Mouse (Mus musculus): ENCODE measurements around the gene Crim1. TPM values are rescaled to one million over a fixed set of nuclear protein-coding genes. Genes with fewer than 3 reads are reported as not detected.

Crim1 gene
- polyA plus RNA-seq, 1 experiment: 19.2 TPM

DNA sequence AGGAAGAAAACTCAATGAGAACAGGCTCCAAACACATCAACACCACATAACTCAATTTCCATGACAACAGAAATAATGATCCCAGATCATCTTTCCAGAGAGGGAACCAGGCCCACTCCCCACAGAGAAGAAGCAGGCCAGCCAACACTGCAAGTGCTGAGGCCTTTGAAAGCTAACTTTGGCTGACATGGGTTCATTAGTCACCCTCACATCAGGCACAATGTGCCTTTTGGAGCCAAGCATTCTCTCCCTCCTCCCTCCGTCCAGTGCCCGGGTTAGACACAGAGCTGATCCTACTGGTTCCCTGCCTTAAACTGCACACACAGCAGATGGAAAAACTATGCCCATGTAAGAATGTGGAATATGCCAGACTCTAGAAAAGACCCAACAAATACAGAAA is 209.9 kb downstream of the Crim1 start:
- Histone ChIP-seq H3K4me3 (ENCODE audit: control insufficient read depth, insufficient read depth, low read length) (no peak overlapping the region), H3K36me3 (ENCODE audit: control insufficient read depth, insufficient read depth, low read length) (peaks cover 12% of the 10 kb centered on the region), H3K27me3 (ENCODE audit: control insufficient read depth, insufficient read depth, low read length) (no peaks in the 10 kb centered on the region), H3K4me1 (replicated peaks; ENCODE audit: control insufficient read depth, insufficient read depth, low read length) (no peaks in the 10 kb centered on the region; the same call in 1 of the 2 replicates), H3K27ac (ENCODE audit: control insufficient read depth, insufficient read depth, low read length) (no peak overlapping the region)
- WGBS: 95% methylated on average over 2 of the region's 2 CpGs
- no peak for DNase-seq
- TF ChIP-seq CTCF (IDR thresholded peaks at IDR 0.05; ENCODE audit: borderline replicate concordance, control insufficient read depth, extremely low read depth, insufficient read depth, low read length, poor library complexity) (no peak), POLR2A (IDR thresholded peaks at IDR 0.05; ENCODE audit: control insufficient read depth, extremely low read depth, insufficient read depth, low read length, poor library complexity) (no peak)

GRCm38 (mm10) chr17:78415255-78415654 is 215.2 kb downstream of the Crim1 start:
- Histone ChIP-seq H3K4me3 (ENCODE audit: control insufficient read depth, insufficient read depth, low read length) (no peak overlapping the region), H3K4me1 (replicated peaks; ENCODE audit: control insufficient read depth, insufficient read depth, low read length) (peaks cover 2% of the 10 kb centered on the region; the same call in 1 of the 2 replicates), H3K27ac (ENCODE audit: control insufficient read depth, insufficient read depth, low read length) (no peak overlapping the region), H3K36me3 (ENCODE audit: control insufficient read depth, insufficient read depth, low read length) (peaks cover 12% of the 10 kb centered on the region), H3K27me3 (ENCODE audit: control insufficient read depth, insufficient read depth, low read length) (no peaks in the 10 kb centered on the region)
- no peak for TF ChIP-seq POLR2A (IDR thresholded peaks at IDR 0.05; ENCODE audit: control insufficient read depth, extremely low read depth, insufficient read depth, low read length, poor library complexity)
- TF ChIP-seq CTCF (IDR thresholded peaks at IDR 0.05; ENCODE audit: borderline replicate concordance, control insufficient read depth, extremely low read depth, insufficient read depth, low read length, poor library complexity): no peak
- 88% methylated on average over 2 of the region's 2 CpGs for WGBS
- DNase-seq: no peak

GRCm38 (mm10) chr17:78417381-78418281 is 217.6 kb downstream of the Crim1 start, which contains the start of gene Fez2:
TSS of gene Fez2 (minus strand) at chr17:78418152.
- TF ChIP-seq CTCF (IDR thresholded peaks at IDR 0.05; ENCODE audit: borderline replicate concordance, control insufficient read depth, extremely low read depth, insufficient read depth, low read length, poor library complexity): no peak
- peak; percentile 46; the same call in 1 of the 2 replicates for TF ChIP-seq POLR2A (IDR thresholded peaks at IDR 0.05; ENCODE audit: control insufficient read depth, extremely low read depth, insufficient read depth, low read length, poor library complexity)
- Histone ChIP-seq H3K4me3 (ENCODE audit: control insufficient read depth, insufficient read depth, low read length) (peak within 1 kb of the TSS; percentile 83), H3K27me3 (ENCODE audit: control insufficient read depth, insufficient read depth, low read length) (no peaks in the 10 kb centered on the region), H3K27ac (ENCODE audit: control insufficient read depth, insufficient read depth, low read length) (peak within 1 kb of the TSS; percentile 33; the same call in 1 of the 2 replicates), H3K36me3 (ENCODE audit: control insufficient read depth, insufficient read depth, low read length) (no peaks in the 10 kb centered on the region), H3K4me1 (replicated peaks; ENCODE audit: control insufficient read depth, insufficient read depth, low read length) (peaks cover 2% of the 10 kb centered on the region; the same call in 1 of the 2 replicates)
- WGBS: 1% methylated on average over 67 of the region's 67 CpGs
- peak; percentile 95 for DNase-seq

- TF ChIP-seq CTCF (IDR thresholded peaks at IDR 0.05; ENCODE audit: borderline replicate concordance, control insufficient read depth, extremely low read depth, insufficient read depth, low read length, poor library complexity) (no peak), POLR2A (IDR thresholded peaks at IDR 0.05; ENCODE audit: control insufficient read depth, extremely low read depth, insufficient read depth, low read length, poor library complexity) (no peak)
- H3K27me3 ChIP-seq (ENCODE audit: control insufficient read depth, insufficient read depth, low read length): no peaks in the 10 kb centered on the region
- 91% methylated on average over 4 of the region's 4 CpGs for WGBS
- DNase-seq: no peak
- H3K4me1 ChIP-seq (replicated peaks; ENCODE audit: control insufficient read depth, insufficient read depth, low read length): peaks cover 2% of the 10 kb centered on the region; the same call in 1 of the 2 replicates
- no peak overlapping the region for H3K4me3 ChIP-seq (ENCODE audit: control insufficient read depth, insufficient read depth, low read length)
- H3K27ac ChIP-seq (ENCODE audit: control insufficient read depth, insufficient read depth, low read length): no peak overlapping the region
- no peaks in the 10 kb centered on the region for H3K36me3 ChIP-seq (ENCODE audit: control insufficient read depth, insufficient read depth, low read length)
Measured at GRCm38 (mm10) chr17:78419216-78419615, 219.2 kb downstream of the Crim1 start.

DNA sequence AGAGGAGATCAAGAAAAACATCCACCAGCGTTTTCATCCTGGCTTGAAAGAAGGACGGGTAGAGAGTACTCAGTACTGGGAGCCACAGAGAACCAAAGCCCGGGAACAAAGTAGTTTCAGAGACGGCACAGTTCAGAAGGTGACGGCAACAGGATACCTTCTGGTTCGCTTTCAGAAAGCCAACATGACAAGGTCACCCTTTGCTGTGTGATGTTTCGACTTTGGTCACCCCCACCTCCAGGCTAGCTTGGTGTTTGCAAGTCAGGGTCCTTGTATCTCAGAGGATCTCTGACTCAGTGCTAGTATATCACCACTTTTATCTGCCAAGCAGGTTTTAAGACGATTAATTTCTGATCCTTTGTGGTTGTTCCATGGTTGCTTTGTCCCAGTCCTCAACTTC is 225.0 kb downstream of the Crim1 start:
- DNase-seq: no peak
- H3K27me3 ChIP-seq (ENCODE audit: control insufficient read depth, insufficient read depth, low read length): no peaks in the 10 kb centered on the region
- no peak overlapping the region for H3K27ac ChIP-seq (ENCODE audit: control insufficient read depth, insufficient read depth, low read length)
- WGBS: 91% methylated on average over 8 of the region's 8 CpGs
- TF ChIP-seq POLR2A (IDR thresholded peaks at IDR 0.05; ENCODE audit: control insufficient read depth, extremely low read depth, insufficient read depth, low read length, poor library complexity) (no peak), CTCF (IDR thresholded peaks at IDR 0.05; ENCODE audit: borderline replicate concordance, control insufficient read depth, extremely low read depth, insufficient read depth, low read length, poor library complexity) (no peak)
- no peaks in the 10 kb centered on the region for H3K36me3 ChIP-seq (ENCODE audit: control insufficient read depth, insufficient read depth, low read length)
- H3K4me3 ChIP-seq (ENCODE audit: control insufficient read depth, insufficient read depth, low read length): no peak overlapping the region
- H3K4me1 ChIP-seq (replicated peaks; ENCODE audit: control insufficient read depth, insufficient read depth, low read length): no peaks in the 10 kb centered on the region; the same call in 1 of the 2 replicates

Other genes with a start within 250 kb of the Crim1 start
- 13.9 and 14.9 TPM in 2 replicates for gene Fez2, start 217.9 kb downstream of the Crim1 start, polyA plus RNA-seq (2012; rRNA removed)